Mouse (Mus musculus) cerebellum, adult 11 months (tissue): Measurements from ENCODE around the gene Srebf2.

ENCODE experiments used
- DNase-seq: peaks from one replicate; pipeline ENCODE4 v3.0.0; 2022

The Srebf2 gene

DNA sequence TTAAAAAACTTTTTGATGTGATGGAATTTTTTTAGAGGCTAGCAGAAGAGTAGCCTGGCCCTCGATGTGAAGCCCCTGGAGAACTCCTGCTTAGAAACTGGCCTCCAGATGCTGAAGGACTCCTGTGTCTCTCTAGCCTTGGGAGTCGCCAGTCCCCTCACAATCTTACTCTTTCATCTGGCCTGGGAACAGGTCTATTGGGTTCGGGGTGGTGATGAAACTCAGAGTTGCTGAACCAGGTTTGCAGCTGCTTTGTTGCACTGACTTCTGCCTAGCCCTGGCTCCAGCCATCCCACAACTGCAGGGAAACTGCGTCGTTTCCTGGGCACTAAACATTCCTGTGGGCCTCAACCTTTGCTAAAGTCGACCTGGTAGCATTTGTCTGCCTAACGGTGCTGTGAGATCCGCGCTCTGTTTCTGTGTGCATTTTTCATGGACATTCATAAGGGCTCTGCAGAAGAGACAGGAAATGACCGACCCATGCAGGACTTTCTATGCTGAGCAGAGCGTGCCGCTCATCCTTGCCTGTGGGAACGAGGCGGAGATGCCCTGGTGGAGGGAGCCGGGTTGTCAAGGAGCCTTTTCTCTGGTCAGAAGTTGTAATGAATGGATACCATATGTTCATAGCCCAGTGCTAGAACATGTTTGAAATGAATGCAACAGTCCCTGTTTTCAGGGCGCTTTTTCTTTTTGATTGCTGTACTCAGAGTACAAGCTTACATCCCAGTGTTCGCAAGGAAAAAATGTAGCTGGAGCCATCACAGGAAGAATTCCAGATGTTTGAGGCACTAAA lies 11.5 kb downstream of the Srebf2 start:
- no peak for DNase-seq

DNA sequence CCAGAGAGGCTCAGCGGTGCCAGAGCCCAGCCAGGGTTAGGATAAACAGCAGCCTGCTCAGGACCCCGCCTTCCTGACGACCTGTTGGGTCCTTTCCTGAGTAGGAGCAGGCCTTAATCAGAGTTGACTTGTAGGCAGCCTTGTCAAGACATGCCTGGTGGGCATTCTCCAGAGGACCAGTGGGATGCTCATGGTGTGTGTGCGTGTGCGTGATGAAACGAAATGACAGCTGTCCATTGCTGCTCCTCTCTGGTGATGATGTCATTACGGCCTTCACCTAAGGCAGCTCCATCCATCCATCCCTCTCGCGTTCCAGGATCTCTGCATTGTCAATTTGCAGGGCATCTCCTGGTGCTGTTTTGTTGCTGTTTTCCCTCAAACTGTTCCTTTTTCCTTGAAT lies 12.5 kb downstream of the Srebf2 start:
- DNase-seq = no peak

DNA sequence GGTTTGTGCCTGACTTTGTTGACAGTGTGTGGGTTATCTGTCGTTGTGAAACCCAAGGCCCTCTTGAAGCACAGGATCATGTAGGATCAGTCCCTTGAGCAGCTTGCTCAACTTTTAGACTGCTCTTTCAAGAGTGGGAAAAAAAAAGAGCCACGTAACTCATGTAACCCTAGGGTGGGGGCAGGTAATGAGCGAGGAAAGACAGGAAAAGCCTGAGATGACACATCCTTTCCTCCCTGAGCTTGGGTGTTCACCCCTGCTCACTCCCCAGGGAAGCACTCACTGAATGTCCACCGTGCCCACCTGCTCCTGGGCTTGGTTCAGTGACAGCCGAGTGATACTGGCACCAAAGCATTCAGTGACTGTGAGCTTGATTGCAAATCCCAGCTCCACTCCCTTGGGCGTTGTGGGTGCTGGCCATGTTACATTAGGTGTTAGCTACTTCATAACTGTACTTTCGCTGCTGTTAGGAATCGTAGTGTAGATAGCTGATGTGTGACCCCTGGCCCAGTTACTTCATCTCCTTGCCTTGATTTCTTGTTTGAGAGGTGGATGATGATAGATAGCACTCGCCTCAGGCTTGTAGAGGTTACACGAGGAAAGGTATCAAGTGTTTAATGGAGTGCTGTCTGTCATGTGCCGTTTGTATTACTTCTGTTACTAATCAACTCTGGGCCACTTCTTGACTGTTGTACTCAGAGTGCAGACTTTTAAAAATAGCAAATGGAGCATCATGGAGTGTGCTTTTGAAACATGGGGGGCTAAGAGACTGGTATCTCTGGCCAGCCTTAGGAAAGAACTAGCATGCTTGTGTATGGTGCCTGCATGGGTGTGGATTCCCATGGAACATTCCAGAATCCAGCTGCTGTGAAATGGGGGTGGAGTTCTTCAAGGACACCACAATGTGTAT lies 14.0 kb downstream of the Srebf2 start:
- no peak for DNase-seq

DNA sequence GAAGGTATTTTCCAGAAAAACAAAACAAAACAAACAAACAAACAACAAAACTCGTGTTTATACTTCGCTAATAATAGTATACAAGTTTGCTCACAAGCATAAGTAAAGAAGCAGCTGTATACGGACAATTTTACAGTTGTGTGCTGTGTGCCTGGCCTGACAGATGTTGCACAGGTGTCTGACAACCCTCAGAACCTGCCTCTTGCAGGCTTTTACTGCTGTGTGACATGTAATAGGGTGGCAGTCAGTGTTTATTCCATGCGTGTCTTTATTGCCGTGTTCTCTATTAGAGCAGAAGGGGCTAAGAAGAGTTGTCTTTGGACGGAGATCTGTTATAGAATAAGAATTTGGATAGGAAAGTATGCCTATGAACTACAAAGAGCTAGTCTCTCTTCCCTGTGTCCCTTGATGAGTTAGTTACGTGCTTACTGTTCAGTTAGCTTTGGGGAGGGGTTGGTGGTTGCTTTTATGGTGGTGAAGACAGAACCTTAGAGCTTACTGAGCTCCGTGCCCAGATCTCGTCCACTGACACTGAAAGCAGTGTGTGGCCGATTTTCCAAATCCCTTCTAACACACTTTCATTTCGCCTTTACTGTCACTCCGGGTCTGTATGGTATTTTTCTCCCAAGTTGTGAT lies 15.1 kb downstream of the Srebf2 start:
- DNase-seq = no peak

DNA sequence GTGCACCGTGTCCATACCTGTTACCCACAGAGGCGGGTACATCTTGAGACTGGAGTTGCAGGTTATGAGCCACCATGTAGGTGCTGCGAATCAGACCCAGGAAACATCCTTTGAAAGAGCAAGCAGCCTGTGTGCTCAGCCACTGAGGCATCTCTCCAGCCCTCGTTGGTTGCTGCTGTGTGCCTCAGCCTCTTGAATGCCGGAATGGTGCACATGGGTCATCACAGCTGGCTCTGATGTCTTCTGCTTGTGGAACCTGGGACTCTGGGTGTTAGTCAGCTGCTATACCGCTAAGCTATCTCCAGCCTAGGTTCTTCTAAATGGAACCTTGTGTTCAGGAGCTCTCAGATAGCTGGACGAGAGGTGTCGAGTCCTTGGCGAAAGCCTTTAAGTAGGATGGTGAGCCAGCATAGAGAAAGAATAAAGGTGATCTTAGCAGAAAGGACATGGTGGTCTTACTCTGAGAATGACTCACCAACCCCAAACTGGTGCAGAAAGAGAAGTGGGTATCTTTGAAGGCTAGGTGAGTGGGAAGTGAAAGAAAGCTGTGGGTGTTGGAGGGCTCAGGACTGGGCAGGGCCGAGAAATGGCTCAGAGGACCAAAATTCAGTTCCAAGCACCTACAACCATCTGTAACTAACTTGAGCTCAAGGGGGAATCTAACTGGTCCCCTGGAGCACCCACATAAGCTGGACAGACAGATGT lies 16.5 kb downstream of the Srebf2 start:
- DNase-seq = no peak

DNA sequence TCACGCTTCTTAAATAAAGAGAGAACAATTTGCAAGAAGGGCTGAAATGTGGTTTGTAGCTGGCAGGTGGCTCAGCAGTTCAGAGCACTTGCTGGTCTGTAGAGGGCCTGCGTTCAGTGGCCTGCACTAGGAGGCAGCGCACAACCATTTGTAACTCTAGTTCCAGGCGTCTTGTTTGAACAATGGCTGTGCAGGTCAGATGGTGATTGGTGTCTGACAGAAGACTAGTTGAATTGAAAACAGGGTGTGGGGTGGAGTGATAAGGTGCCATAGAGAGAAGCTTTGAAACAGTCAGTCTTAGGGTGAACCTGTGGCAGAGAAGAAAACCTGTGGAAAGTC lies 17.0 kb downstream of the Srebf2 start:
- DNase-seq = no peak

DNA sequence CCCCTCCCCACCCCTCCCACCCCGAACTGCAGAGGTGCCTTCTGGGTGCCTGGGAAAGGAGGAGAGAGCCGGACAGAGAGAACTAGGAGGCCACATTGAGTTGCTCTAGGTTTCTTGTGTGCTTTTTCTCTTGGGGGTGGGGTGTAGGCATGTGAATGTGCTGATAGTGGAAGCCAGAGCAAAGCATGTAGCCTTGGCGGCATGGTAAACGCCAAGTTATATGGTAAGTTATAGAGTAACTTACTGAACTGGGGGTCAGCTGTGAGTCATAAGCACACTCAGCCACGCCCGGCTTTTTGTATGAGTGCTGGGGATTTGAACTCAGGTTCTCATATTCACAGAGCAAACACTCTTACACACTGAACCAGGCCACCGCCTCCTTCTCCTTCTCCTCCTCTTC lies 17.5 kb downstream of the Srebf2 start:
- no peak for DNase-seq

DNA sequence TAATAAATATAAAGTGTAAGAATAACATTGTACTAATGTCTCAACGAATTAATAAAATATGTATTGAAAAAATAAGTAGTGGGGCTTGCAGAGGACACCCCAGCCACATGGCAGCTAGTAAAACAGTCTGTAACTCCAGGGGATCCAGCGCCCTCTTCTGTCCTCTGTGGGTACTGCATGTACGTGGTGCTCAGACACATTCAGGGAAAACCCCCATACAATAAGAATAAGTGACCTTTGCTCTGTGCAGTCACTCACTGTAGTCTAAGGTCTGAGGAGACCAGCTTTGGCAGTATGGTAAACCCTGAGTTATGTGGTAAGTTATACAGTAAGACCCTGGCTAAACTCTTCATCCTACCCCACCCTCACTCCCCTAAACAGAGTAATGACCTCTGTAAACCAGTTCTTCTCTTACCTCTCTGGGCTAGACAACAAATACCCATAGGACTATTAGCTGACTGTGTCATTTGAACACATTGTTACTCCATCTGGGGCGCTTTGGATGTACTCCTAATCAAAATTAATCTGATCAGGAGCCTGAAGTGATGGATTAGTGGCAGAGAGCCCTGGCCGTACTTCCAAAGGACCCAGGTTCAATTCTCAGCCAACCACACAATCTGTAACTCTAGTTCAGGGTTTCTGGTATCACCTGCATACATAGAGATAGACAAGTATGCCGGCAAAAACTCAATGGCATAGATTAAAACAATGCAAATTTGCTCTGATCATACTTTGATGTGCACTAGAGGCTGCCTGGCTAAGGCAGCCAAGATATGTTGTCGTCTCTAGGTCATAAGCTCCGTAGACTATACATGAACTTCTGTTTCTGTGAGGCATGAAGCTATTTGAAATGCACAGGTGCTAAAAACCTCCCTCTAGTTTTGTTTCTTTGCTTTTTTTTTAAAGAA lies 18.6 kb downstream of the Srebf2 start:
- peak; percentile 78 for DNase-seq

DNA sequence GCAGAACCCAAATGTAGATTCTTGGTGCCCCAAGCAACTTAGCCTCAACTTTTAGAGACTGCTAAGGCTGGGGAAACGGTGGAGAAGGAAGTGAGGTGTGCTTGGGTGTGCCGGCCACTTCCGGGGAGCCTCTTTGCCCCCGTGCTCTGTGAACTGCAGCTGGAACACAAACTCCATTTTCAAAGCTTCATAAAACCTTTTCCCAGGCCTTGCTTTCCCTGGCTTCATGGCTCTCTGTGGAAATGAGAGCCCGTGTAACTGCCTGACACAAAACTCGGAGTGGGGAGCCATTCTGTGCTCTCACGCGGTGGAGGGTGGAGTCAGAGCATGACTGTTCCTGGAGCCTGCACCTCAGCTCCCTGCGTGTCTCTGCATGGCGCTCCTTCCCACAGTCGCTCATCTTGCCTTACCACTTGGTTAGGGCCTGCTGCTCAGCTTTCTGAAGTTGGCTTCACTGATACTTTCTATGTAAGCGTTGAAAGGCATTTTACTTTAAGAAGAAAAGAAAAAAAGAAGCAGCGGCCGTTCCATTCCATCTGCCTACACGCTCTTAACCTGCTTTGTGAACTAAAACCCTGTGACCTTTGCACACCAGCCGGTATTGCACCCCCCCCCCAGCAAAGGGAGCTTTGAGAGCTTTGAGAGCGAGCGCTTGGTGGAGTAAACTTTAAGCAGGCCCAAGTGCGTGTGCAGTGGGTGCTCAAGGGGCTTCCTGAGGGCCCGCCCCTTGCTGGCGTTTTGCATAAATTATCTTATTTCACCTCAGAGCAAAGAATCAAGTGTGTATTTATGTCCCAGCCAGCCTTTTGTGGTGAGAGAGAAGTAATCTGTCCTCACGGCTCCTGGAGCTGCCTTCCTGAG lies 19.5 kb downstream of the Srebf2 start:
- DNase-seq = no peak

DNA sequence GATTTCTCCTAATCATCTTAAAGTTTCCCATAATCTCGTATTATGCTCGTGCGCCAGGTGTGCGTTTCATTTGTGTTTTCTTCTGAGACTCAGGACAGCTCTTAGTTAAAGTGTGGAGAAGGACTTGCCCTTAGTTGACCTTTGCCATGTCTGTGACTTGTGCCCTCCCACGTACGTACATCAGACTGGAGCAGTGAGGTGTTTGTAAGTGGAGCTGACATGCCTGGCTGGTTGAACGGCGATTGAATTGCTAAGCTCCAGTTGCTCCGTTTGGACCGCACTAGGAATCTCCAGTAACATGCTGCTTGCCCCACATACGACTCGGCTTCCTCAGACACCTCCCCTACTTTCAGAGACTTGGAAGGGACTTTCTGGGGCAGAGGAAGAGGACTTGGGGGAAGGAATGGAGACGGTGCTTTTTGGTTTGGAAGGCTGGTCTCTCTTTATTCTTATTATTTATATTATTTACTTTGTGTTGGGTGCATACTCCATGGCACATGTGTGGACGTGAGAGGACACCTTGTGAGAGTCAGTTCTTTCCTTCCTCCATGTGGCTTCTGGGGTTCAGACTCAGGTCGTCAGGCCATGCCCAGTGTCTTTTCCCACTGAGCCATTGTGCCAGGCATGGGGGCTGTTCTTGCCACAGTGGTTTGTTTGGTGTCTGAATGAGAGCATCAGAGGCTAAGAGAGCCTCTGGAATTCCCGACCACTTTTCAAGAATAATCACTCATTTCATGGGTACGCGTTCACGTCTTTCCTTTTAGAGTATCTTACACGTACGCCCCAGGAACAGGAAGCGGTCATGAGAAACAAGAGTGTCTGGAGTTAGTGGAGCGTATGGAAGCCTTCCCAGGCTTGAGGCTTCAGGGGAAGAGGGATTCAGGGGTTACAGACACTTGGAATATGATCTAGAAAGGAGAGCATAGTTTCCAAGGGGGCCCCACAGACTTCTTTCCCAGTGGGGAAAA lies 20.5 kb downstream of the Srebf2 start:
- no peak for DNase-seq

DNA sequence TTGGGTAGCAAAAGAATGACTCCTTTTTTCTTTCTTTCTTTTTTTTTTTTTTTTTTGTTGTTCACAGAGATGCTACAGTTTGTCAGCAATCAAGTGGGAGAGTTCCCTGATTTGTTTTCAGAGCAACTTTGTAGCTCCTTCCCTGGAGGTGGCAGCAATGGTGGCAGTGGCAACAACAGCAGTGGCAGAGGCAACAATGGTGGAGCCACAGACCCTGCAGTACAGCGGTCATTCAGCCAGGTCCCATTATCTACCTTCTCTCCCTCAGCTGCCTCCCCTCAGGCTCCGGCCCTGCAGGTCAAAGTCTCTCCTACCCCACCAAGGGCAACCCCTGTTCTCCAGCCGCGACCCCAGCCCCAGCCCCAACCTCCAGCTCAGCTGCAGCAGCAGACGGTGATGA lies 22.7 kb downstream of the Srebf2 start:
- DNase-seq = no peak

DNA sequence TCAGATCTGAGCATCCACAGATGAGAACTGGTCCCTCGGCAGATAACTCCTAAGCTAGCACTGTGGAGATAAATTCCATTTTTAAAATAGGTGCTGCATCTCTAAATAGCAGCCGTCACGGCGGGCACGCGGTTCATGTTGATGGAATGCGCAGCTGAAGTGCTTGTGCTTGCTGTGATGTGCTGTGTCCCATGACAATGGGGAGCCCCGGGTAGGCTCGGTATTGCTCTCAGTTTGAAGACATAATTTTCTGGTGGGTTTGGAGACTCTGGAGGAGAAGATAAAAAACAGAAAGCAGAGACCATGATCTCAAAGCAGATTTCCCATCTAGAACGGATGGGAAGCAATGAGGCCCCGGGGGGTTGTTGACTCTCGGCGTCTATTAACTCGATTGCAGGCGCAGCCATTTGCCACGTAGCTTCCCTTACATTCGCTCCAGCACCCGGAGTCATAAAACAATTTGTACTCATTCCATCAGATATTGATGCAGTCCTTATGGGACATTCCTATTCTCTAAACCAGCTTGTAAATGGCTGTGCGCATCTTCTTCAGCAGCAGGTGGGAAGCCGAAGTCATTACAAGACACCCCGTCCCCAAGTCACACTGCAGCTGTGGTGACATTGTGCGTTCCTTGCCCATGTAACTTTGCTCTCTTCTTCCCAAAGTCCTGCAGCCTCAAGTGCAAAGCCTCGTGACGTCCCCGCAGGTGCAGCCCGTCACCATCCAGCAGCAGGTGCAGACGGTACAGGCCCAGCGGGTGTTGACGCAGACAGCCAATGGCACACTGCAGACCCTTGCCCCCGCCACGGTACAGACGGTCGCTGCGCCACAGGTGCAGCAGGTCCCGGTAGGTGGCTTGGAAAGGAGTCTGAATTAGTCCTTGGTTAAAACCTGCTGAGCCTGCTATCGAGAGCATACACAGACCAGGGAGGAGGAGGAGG lies 23.7 kb downstream of the Srebf2 start:
- peak; percentile 56 for DNase-seq

DNA sequence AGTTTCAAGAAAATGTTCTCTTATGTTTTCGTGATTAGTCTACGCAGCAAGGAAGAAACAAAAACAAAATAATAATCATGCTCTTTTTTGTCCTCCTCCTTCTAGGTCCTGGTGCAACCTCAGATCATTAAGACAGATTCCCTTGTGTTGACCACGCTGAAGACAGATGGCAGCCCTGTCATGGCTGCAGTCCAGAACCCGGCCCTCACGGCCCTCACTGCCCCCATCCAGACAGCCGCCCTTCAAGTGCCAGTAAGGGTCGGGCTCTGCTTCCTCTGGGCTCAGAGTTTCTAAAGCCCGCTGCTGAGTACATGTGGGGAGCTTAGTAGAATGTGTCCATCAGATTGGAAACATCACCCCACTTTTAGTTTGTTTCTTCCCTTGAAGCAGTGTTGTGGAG lies 25.7 kb downstream of the Srebf2 start:
- peak; percentile 64 for DNase-seq

DNA sequence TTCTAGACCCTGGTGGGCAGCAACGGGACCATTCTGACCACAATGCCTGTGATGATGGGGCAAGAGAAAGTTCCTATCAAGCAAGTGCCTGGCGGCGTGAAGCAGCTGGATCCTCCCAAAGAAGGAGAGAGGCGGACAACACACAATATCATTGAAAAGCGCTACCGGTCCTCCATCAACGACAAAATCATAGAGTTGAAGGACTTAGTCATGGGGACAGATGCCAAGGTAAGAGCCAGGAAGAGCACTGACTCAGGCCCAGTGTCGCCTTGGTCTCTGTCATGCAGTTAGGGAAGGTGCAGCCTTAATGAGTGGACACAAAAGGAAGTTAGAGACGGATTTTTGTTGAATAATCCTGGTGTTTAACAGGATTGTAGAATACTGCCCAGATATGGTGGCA lies 28.1 kb downstream of the Srebf2 start:
- DNase-seq = no peak

DNA sequence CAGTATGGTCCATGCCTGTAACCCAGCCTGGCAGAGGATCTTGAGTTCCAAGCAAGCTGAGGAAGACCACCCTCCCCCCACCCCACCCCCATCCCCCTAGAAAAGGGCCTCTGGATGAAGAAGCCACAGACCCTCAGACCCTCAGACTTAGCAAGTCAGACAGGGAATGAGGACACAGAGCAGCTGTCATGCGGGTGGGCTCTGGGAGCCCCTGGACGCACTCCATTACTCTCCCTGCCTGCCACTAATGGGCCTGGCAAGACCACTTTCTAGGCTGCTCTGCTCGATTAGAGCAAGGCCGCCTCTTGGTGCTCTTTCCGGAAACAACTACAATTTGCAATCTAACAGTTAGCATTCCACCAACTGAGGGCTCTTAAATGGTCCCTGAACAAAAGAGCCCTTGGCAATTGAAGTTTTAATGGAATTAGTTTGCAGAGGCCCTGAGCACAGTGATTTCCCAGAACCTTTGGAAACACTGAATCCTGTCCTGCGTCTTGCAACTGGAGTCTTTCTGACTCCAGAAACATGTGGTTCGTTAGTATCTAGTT lies 30.8 kb downstream of the Srebf2 start:
- DNase-seq = no peak

DNA sequence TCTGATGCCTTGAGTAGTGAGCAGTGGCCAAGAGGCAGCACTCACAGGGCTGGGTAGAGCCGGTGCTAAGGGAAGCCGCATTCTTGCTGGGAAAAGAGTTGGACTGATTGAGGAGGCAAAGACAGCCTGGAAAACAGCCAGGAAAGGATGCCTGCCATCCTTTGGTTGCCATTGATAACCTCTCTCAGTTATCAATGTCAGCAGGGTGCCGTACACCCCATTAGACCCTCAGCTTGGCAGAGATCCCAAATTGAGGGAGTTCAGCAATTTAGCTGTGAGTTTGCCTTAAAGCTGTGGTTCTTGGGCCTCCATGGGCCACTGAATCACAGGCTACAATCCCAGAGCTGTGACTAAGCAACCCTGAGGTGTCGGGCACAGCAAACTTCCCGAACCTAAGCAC lies 34.1 kb downstream of the Srebf2 start:
- no peak for DNase-seq

DNA sequence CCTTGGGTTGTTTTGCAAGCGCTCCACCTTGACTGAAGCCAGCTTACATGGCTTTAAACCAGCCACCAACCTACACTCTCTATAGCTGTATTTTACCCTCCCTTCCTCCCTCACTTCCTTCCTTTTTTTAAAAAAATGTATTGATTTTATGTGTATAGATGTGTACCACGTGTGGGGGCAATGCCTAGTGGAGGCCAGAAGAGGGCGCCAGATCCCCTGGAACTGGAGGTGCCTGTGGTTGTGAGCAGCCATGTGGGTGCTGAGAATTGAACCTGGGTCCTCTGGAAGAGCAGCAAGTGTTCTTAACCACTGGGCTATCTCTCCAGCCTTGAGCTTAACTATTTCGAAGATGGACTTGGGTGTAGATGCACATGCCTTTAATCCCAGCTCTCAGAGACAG lies 35.3 kb downstream of the Srebf2 start:
- DNase-seq = no peak

DNA sequence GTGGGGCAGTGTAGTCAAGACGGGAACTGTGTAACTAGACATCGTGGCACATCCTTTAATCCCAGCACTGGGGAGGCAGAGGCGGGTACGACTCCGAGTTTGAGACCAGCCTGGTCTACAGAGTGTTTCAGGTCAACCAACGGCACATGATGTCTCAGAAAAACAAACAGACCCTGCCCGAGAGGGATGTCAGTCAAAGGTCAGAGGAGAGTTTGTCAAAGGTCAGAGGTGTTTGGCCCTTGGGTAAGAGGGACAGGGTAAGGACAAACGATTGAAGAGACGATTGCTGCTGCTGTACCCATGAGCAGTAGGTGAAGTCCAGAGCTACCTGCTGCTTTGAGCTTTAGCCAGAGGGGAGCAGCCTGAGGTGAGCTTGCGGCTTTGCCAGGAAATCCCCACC lies 36.6 kb downstream of the Srebf2 start:
- DNase-seq = no peak
